Mouse (Mus musculus) cerebellum, adult 18-20 months (tissue): Measurements from ENCODE around the gene BC048679.

Source experiments
- DNase-seq, 2 experiments: peaks; one replicate each; pipeline ENCODE4 v3.0.0; 2021

BC048679 gene

GRCm38 (mm10) chr7:81475221-81475620 is 22.9 kb downstream of the BC048679 start:
- no peak for DNase-seq

GRCm38 (mm10) chr7:81464906-81465450 is 33.1 kb downstream of the BC048679 start:
- no peak for DNase-seq

- DNase-seq, result no peak
Observed at GRCm38 (mm10) chr7:81464116-81464515, 34.0 kb downstream of the BC048679 start.

- DNase-seq, result no peak
Observed at GRCm38 (mm10) chr7:81462815-81463214, 35.3 kb downstream of the BC048679 start.

- DNase-seq, result peak; percentile 55 to 60
Observed at GRCm38 (mm10) chr7:81455155-81455651, 42.9 kb downstream of the BC048679 start, which contains the start of gene Cpeb1. Gene Cpeb1 (minus strand): TSS chr7:81455465.

- DNase-seq, result peak; percentile 57 to 63
Observed at GRCm38 (mm10) chr7:81454331-81455039, 43.6 kb downstream of the BC048679 start.

- DNase-seq, result peak; percentile 20 to 40
Observed at GRCm38 (mm10) chr7:81453443-81454274, 44.4 kb downstream of the BC048679 start.

- DNase-seq, result peak; percentile 22 to 28
Observed at GRCm38 (mm10) chr7:81452971-81453441, 45.1 kb downstream of the BC048679 start.
